Mouse (Mus musculus) myocyte (in vitro differentiated cells): Measurements from ENCODE around the gene Fut11. TPM values are rescaled to one million over a fixed set of nuclear protein-coding genes. Genes with fewer than 3 reads are reported as not detected.

Source experiments
- H3K27me3 ChIP-seq: one replicate; pipeline ENCODE4 v1.6.1; 2011; ENCODE audit not compliant: control insufficient read depth, insufficient read depth, insufficient read length
- H3K36me3 ChIP-seq: one replicate; pipeline ENCODE4 v1.6.1; 2011; ENCODE audit not compliant: control insufficient read depth, insufficient read depth
- H3K4me2 ChIP-seq: one replicate; pipeline ENCODE4 v1.6.1; 2011; ENCODE audit warnings: low read depth, control low read depth
- H3K4me3 ChIP-seq: one replicate; pipeline ENCODE4 v1.5.1; 2011; ENCODE audit warnings: mild to moderate bottlenecking, control low read depth, moderate library complexity
- H3K79me2 ChIP-seq: one replicate; pipeline ENCODE4 v1.6.1; 2011; ENCODE audit not compliant: control insufficient read depth, insufficient read depth
- H3ac ChIP-seq: one replicate; pipeline ENCODE4 v1.6.1; 2011; ENCODE audit not compliant: control insufficient read depth, insufficient read length
- CEBPB ChIP-seq: IDR thresholded peaks from 2 replicates; pipeline ENCODE4 v1.6.1; 2011; ENCODE audit warnings: mild to moderate bottlenecking, moderate library complexity; ENCODE audit not compliant: poor library complexity, insufficient read depth, severe bottlenecking
- E2F4 ChIP-seq: IDR thresholded peaks from one replicate; pipeline ENCODE4 v1.6.1; 2011; ENCODE audit warnings: mild to moderate bottlenecking, control low read depth, moderate library complexity; ENCODE audit not compliant: insufficient read depth
- MAX ChIP-seq: IDR thresholded peaks from one replicate; pipeline ENCODE4 v1.6.1; 2011; ENCODE audit warnings: low read depth, mild to moderate bottlenecking, control low read depth
- MYOD1 ChIP-seq, 3 experiments: IDR thresholded peaks; one replicate each; pipeline ENCODE4 v1.6.1; 2011; ENCODE audit warnings: control low read depth in 2 of 3, low read depth in 2 of 3, mild to moderate bottlenecking in 2 of 3, moderate library complexity in 1 of 3; ENCODE audit not compliant: insufficient read length in 2 of 3, control insufficient read depth in 1 of 3
- MYOG ChIP-seq, 3 experiments: IDR thresholded peaks; one replicate each; pipeline ENCODE4 v1.6.1; 2011; ENCODE audit warnings: control low read depth in 2 of 3, low read depth in 2 of 3, mild to moderate bottlenecking in 2 of 3; ENCODE audit not compliant: insufficient read length in 2 of 3, control insufficient read depth in 1 of 3, insufficient read depth in 1 of 3
- POLR2A ChIP-seq: IDR thresholded peaks from one replicate; pipeline ENCODE4 v1.6.1; 2011; ENCODE audit warnings: low read depth, mild to moderate bottlenecking, control low read depth, moderate library complexity; ENCODE audit not compliant: insufficient read length
- POLR2AphosphoS2 ChIP-seq: IDR thresholded peaks from one replicate; pipeline ENCODE4 v1.6.1; 2011; ENCODE audit warnings: low read depth, control low read depth; ENCODE audit not compliant: insufficient read length
- REST ChIP-seq: IDR thresholded peaks from one replicate; pipeline ENCODE4 v1.6.1; 2011; ENCODE audit warnings: mild to moderate bottlenecking, control low read depth, moderate library complexity; ENCODE audit not compliant: insufficient read depth, insufficient read length
- SRF ChIP-seq: IDR thresholded peaks from one replicate; pipeline ENCODE4 v1.6.1; 2011; ENCODE audit warnings: low read depth; ENCODE audit not compliant: control insufficient read depth, insufficient read length
- TCF12 ChIP-seq: IDR thresholded peaks from one replicate; pipeline ENCODE4 v1.6.1; 2011; ENCODE audit warnings: mild to moderate bottlenecking, control low read depth; ENCODE audit not compliant: poor library complexity, insufficient read depth, severe bottlenecking
- TCF3 ChIP-seq: IDR thresholded peaks from one replicate; pipeline ENCODE4 v1.6.1; 2011; ENCODE audit warnings: low read depth, control low read depth; ENCODE audit not compliant: insufficient read length
- USF1 ChIP-seq: IDR thresholded peaks from one replicate; pipeline ENCODE4 v1.6.1; 2011; ENCODE audit warnings: low read depth, mild to moderate bottlenecking, control low read depth, moderate library complexity
- polyA plus RNA-seq: library from polyadenylated mRNA; unstranded; fragments of >200 nt; fragmentation: generic; extraction: Trizol; gene quantifications from one replicate; pipeline ENCODE4 v1.2.1, GENCODE M21; 2012; ENCODE audit warnings: missing spikeins

Fut11 gene
- polyA plus RNA-seq, 1 experiment: 7.2 TPM

DNA sequence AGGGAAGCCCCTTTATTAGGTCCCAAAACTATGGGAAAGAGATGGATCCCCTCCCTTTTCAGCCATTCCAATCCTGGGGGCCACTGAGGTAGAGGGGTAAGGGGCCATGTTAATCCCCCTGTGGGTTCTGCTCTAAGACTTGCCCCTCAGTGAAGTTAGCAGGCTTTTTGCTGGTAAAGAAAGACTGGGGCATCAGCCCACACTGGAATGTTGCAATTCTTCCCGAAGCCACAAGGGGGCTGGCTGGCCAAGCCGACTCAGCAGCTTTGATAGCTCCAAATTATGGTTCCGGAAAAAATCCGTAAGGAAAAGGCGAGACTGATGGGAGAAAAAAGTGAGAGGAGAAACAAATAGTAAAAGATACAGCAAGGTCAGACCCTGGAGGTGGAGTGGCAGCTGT, 29.3 kb downstream of the Fut11 start:
- Histone ChIP-seq H3K4me3 (no peak overlapping the region), H3K27me3 (no peaks in the 10 kb centered on the region), H3K4me2 (no peak overlapping the region), H3K36me3 (peaks cover 52% of the 10 kb centered on the region), H3K79me2 (no peaks in the 10 kb centered on the region), H3ac (no peak overlapping the region)
- TF ChIP-seq POLR2AphosphoS2 (no peak), TCF12 (no peak), CEBPB (no peak), USF1 (no peak), TCF3 (no peak), REST (no peak), MYOD1 (IDR thresholded peaks at IDR 0.05; ENCODE audit: control insufficient read depth in 1 of 3, insufficient read length in 2 of 3, low read depth in 2 of 3) (no peak), SRF (no peak), MYOG (IDR thresholded peaks at IDR 0.05; ENCODE audit: control insufficient read depth in 1 of 3, insufficient read depth in 1 of 3, insufficient read length in 2 of 3, low read depth in 2 of 3) (no peak), MAX (no peak), POLR2A (no peak), E2F4 (no peak)

GRCm38 (mm10) chr14:20725660-20726339, 31.0 kb downstream of the Fut11 start:
- TF ChIP-seq USF1 (no peak), E2F4 (no peak), REST (no peak), MYOG (IDR thresholded peaks at IDR 0.05; ENCODE audit: control insufficient read depth in 1 of 3, insufficient read depth in 1 of 3, insufficient read length in 2 of 3, low read depth in 2 of 3) (no peak)
- Histone ChIP-seq H3K79me2 (no peaks in the 10 kb centered on the region), H3ac (no peak overlapping the region), H3K27me3 (no peaks in the 10 kb centered on the region), H3K4me3 (no peak overlapping the region), H3K36me3 (peaks cover 41% of the 10 kb centered on the region), H3K4me2 (no peak overlapping the region)

- Histone ChIP-seq H3K4me2 (no peak overlapping the region), H3K36me3 (peaks cover 33% of the 10 kb centered on the region), H3K27me3 (no peaks in the 10 kb centered on the region), H3ac (no peak overlapping the region), H3K4me3 (no peak overlapping the region), H3K79me2 (no peaks in the 10 kb centered on the region)
- no peak for TF ChIP-seq POLR2AphosphoS2
- no peak for TF ChIP-seq MYOG (IDR thresholded peaks at IDR 0.05; ENCODE audit: control insufficient read depth in 1 of 3, insufficient read depth in 1 of 3, insufficient read length in 2 of 3, low read depth in 2 of 3)
- no peak for TF ChIP-seq SRF
- no peak for TF ChIP-seq USF1
- no peak for TF ChIP-seq POLR2A
- no peak for TF ChIP-seq E2F4
- no peak for TF ChIP-seq MAX
- no peak for TF ChIP-seq MYOD1 (IDR thresholded peaks at IDR 0.05; ENCODE audit: control insufficient read depth in 1 of 3, insufficient read length in 2 of 3, low read depth in 2 of 3)
- no peak for TF ChIP-seq CEBPB
- TF ChIP-seq TCF3: no peak
- TF ChIP-seq TCF12: no peak
- TF ChIP-seq REST: no peak
Observed at GRCm38 (mm10) chr14:20729871-20730270, 35.1 kb downstream of the Fut11 start.

GRCm38 (mm10) chr14:20730853-20731602, 36.3 kb downstream of the Fut11 start:
- peaks cover 37% of the 10 kb centered on the region for H3K36me3 ChIP-seq
- H3K27me3 ChIP-seq: no peaks in the 10 kb centered on the region
- TF ChIP-seq POLR2AphosphoS2: no peak
- TF ChIP-seq TCF12: no peak
- TF ChIP-seq REST: no peak
- no peak overlapping the region for H3K4me2 ChIP-seq
- no peaks in the 10 kb centered on the region for H3K79me2 ChIP-seq
- H3K4me3 ChIP-seq: no peak overlapping the region
- H3ac ChIP-seq: no peak overlapping the region
